Mouse (Mus musculus) forebrain, embryonic 10.5 days (tissue): ENCODE data around the gene Dtx4. TPM values are rescaled to one million over a fixed set of nuclear protein-coding genes. Genes with fewer than 3 reads are reported as not detected.

Experiments
- DNase-seq: peaks from one replicate; pipeline ENCODE4 v3.0.0-alpha.2; 2017; ENCODE audit warnings: low spot score; ENCODE audit errors: extremely low spot score
- H3K27ac ChIP-seq: fragments of 300-500 bp; sonication (generic); 2 replicates; pipeline ENCODE4 v1.5.1; 2016; ENCODE audit warnings: mild to moderate bottlenecking
- H3K27me3 ChIP-seq: fragments of 300-500 bp; sonication (generic); 2 replicates; pipeline ENCODE4 v1.6.1; 2016; ENCODE audit warnings: mild to moderate bottlenecking; ENCODE audit not compliant: poor library complexity, severe bottlenecking
- H3K36me3 ChIP-seq: fragments of 300-500 bp; sonication (generic); replicated peaks from 2 replicates; pipeline ENCODE4 v1.6.1; 2016; ENCODE audit warnings: mild to moderate bottlenecking, moderate library complexity
- H3K4me1 ChIP-seq: fragments of 300-500 bp; sonication (generic); 2 replicates; pipeline ENCODE4 v1.6.1; 2016
- H3K4me3 ChIP-seq: fragments of 300-500 bp; sonication (generic); 2 replicates; pipeline ENCODE4 v1.5.1; 2016; ENCODE audit warnings: mild to moderate bottlenecking, moderate library complexity
- H3K9me3 ChIP-seq: fragments of 300-500 bp; sonication (generic); 2 replicates; pipeline ENCODE4 v1.6.1; 2016; ENCODE audit warnings: mild to moderate bottlenecking, moderate library complexity
- WGBS: fragments of 180-500 bp; shearing (Covaris S2); methylation state at CpG from one replicate; pipeline ENCODE4 v1.1.7; 2016; 5-methylcytosine and 5-hydroxymethylcytosine counted together
- polyA plus RNA-seq: library from polyadenylated mRNA; unstranded; fragments of >200 nt; fragmentation: Nextera tagmentation; extraction: Ambion mirVana; gene quantifications from 2 replicates; pipeline ENCODE4 v1.2.1, GENCODE M21; 2016

Gene Dtx4
- polyA plus RNA-seq, 1 experiment from 2014 or later: 31.7 TPM

DNA sequence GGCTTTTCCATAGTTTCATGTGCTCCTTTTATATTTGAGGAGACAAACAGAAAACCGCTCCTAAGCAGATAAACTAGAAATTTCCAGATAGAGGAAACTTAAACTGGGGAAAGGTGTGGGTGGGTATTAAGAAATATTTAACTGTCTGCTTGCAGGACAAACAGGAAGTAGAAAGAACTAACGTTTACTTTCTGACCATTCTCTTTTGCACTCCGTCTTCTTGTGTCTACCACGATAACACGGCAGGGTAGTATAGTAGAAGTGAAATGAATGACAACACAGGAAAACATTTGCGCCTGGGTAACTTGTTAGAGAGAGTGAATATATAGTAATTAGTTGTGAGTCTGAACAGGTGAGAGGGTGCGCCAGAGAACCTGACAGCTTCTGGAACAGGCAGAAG is 1.5 kb upstream of the Dtx4 start:
- H3K27ac ChIP-seq: no peak overlapping the region

DNA sequence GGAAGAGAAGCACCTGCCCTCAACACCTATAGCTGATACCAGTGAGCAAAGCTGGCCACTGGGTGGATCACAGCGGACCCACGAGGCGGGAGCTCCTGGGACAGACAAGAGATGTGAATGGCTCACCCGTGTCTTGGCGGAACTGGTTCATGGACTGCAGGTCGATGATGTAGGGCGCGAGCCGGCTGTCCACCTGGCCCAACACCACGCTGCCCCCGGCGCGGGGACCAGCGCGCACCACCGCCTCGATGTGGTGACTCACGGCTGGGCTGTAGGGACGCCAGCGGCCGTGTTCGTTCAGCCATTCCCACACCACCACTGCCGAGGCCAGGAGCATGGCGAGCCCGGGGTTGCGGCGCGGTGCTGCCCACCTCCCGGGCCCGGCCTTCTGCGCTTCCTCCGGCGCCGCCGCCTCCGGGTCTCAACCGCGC is 358 bp downstream of the Dtx4 start:
- WGBS: under 1% methylated on average over 31 of the region's 38 CpGs
- DNase-seq: peak; percentile 49
- Histone ChIP-seq H3K4me3 (peak overlapping the region; percentile 93), H3K27me3 (no peaks in the 10 kb centered on the region), H3K27ac (peak overlapping the region; percentile 98), H3K4me1 (peaks cover 51% of the 10 kb centered on the region), H3K36me3 (peaks cover 30% of the 10 kb centered on the region), H3K9me3 (no peaks in the 10 kb centered on the region)

More for the DNA sequence above, 1.5 kb upstream of the Dtx4 start:
- Histone ChIP-seq H3K4me1 (peaks cover 34% of the 10 kb centered on the region), H3K4me3 (no peak overlapping the region), H3K36me3 (peaks cover 12% of the 10 kb centered on the region), H3K27me3 (no peaks in the 10 kb centered on the region), H3K9me3 (no peaks in the 10 kb centered on the region)
- WGBS: 93% methylated on average over 7 of the region's 7 CpGs
- no peak for DNase-seq

DNA sequence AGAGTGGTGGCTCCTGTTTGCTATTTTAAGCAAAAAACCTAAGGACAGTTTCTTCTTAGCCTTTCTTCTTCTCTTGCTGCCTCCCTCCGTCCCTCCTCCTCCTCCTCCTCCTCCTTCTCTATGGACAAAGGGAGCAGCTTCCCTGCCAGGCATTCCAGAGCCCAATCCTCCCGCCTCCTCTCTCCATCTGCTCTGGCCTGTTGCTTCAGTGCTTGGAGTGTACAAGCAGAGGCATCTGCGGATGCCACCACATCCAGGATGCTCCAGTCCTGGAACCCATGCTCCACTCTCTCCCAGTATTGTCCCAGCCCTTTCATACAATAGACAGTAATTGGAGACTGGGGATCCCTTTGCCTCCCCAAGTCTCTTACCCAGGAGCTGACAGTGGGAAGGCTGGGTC is 1.1 kb downstream of the Dtx4 start:
- Histone ChIP-seq H3K4me1 (peaks cover 58% of the 10 kb centered on the region), H3K36me3 (peaks cover 38% of the 10 kb centered on the region), H3K27me3 (no peaks in the 10 kb centered on the region), H3K27ac (peak overlapping the region; percentile 98), H3K4me3 (peak overlapping the region; percentile 93), H3K9me3 (no peaks in the 10 kb centered on the region)
- peak; percentile 69 for DNase-seq
- 5% methylated on average over 3 of the region's 3 CpGs for WGBS

GRCm38 (mm10) chr19:12499485-12499884 is 1.8 kb downstream of the Dtx4 start:
- H3K9me3 ChIP-seq: no peaks in the 10 kb centered on the region
- peaks cover 40% of the 10 kb centered on the region for H3K36me3 ChIP-seq
- no peak for DNase-seq
- H3K27me3 ChIP-seq: no peaks in the 10 kb centered on the region
- peak overlapping the region; percentile 93 for H3K4me3 ChIP-seq
- H3K4me1 ChIP-seq: peaks cover 65% of the 10 kb centered on the region
- H3K27ac ChIP-seq: peak overlapping the region; percentile 98
- WGBS: 9% methylated on average over 2 of the region's 2 CpGs

- Histone ChIP-seq H3K36me3 (peaks cover 40% of the 10 kb centered on the region), H3K27ac (peak overlapping the region; percentile 98), H3K27me3 (no peaks in the 10 kb centered on the region), H3K4me1 (peaks cover 70% of the 10 kb centered on the region), H3K9me3 (no peaks in the 10 kb centered on the region), H3K4me3 (peak overlapping the region; percentile 93)
- WGBS: 68% methylated on average over 1 of the region's 1 CpGs
- DNase-seq: no peak
Observed at GRCm38 (mm10) chr19:12498941-12499340, 2.3 kb downstream of the Dtx4 start.

DNA sequence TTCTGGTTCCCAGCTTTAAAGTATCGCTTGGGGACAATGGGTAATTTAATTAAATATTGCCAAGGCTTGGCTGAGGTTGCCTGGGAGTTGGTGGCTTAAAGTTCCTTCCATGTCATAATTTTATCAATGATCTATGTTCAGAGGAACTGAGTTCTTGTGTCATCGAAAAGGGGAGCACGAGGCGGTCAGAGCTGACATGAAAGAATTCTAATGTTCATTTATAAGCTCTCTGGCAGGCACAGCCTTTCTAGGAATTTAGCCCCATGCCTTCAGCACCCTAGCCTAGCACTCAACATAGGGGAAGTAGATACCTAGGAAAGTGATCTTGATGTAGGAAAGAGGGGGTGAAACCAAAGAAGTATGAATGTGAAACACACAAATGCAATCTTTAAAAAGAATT is 2.9 kb downstream of the Dtx4 start:
- peaks cover 40% of the 10 kb centered on the region for H3K36me3 ChIP-seq
- H3K27ac ChIP-seq: peak overlapping the region; percentile 98; the same call in 1 of the 2 replicates
- no peaks in the 10 kb centered on the region for H3K27me3 ChIP-seq
- 90% methylated on average over 4 of the region's 4 CpGs for WGBS
- H3K4me1 ChIP-seq: peaks cover 76% of the 10 kb centered on the region
- no peak for DNase-seq
- H3K9me3 ChIP-seq: no peaks in the 10 kb centered on the region
- H3K4me3 ChIP-seq: peak overlapping the region; percentile 93

DNA sequence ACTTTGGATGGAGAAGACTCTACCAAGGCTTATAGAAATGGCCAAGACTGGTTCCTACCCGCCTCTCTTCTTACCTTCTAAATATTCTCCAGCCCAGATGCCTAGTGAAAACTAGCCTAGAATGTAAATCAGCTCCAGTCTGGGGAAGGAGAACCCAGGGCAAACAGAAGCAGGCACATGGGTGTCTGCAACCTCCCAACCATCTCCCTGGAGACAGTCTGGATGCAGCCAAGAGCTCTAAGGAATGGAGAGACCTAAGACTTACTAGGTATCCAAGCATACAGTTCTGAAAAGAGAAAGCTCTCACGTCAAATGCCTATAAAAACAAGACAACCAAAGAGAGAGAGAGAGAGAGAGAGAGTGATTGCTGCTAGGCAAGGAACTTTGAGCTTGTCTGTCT is 3.3 kb downstream of the Dtx4 start:
- Histone ChIP-seq H3K9me3 (no peaks in the 10 kb centered on the region), H3K4me3 (peak overlapping the region; percentile 93), H3K27ac (peak overlapping the region; percentile 98; the same call in 1 of the 2 replicates), H3K27me3 (no peaks in the 10 kb centered on the region), H3K4me1 (peaks cover 80% of the 10 kb centered on the region), H3K36me3 (peaks cover 42% of the 10 kb centered on the region)
- DNase-seq: no peak
- WGBS: 78% methylated on average over 2 of the region's 2 CpGs

- DNase-seq: no peak
- no peaks in the 10 kb centered on the region; the same call in 1 of the 2 replicates for H3K9me3 ChIP-seq
- H3K27me3 ChIP-seq: no peaks in the 10 kb centered on the region
- peaks cover 97% of the 10 kb centered on the region for H3K4me1 ChIP-seq
- WGBS: 92% methylated on average over 2 of the region's 2 CpGs
- no peak overlapping the region for H3K4me3 ChIP-seq
- H3K36me3 ChIP-seq: peaks cover 59% of the 10 kb centered on the region
- peak overlapping the region; percentile 40; the same call in 1 of the 2 replicates for H3K27ac ChIP-seq
Observed at GRCm38 (mm10) chr19:12496241-12496640, 5.0 kb downstream of the Dtx4 start.

DNA sequence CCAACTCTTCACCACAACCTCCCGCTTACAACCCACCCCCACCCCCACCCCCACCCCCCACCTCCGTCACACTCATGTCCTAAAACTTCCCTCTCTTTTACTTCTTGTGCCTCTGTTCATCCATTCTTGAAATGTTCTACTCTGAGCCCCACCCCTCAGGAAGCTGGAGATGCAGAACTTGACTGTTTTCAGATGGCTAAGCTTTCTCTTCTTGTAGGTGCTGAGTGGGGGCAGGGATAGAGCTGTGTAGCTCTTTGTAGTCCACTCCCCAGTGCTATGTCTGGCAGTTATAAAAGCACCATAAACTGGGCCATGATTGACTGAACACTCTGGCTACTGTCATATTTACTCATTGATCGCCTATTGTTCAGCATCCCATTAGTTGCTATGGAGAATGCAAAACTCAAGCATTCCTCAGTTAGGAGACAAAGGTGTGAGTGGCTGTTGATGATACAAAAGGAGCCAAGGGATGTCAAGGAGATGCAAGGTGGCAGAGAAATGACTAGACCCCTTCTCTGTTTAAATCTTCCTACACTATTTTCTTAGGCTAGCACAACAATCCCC is 6.2 kb downstream of the Dtx4 start:
- peaks cover 71% of the 10 kb centered on the region for H3K36me3 ChIP-seq
- H3K27me3 ChIP-seq: no peaks in the 10 kb centered on the region
- H3K4me1 ChIP-seq: peaks cover 98% of the 10 kb centered on the region
- DNase-seq: no peak
- H3K4me3 ChIP-seq: peak overlapping the region; percentile 29; the same call in 1 of the 2 replicates
- H3K27ac ChIP-seq: peak overlapping the region; percentile 75
- no peaks in the 10 kb centered on the region; the same call in 1 of the 2 replicates for H3K9me3 ChIP-seq
- WGBS: 59% methylated on average over 3 of the region's 3 CpGs

DNA sequence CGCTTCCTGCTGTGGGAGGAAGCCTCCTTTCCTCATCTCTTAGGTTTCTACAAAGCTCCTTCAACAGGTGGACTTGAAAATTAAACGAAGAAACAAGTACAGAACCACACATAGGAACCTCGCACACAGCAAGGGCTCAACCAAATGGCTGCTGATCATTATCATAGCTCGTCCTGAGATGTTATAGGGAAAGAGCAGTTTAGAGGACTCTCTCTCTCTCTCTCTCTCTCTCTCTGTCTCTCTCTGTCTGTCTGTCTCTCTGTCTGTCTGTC is 7.1 kb downstream of the Dtx4 start:
- H3K36me3 ChIP-seq: peaks cover 74% of the 10 kb centered on the region
- H3K4me1 ChIP-seq: peaks cover 98% of the 10 kb centered on the region
- 24% methylated on average over 4 of the region's 4 CpGs for WGBS
- H3K27ac ChIP-seq: peak overlapping the region; percentile 75
- no peaks in the 10 kb centered on the region for H3K27me3 ChIP-seq
- peak overlapping the region; percentile 29 for H3K4me3 ChIP-seq
- no peak for DNase-seq
- no peaks in the 10 kb centered on the region; the same call in 1 of the 2 replicates for H3K9me3 ChIP-seq

DNA sequence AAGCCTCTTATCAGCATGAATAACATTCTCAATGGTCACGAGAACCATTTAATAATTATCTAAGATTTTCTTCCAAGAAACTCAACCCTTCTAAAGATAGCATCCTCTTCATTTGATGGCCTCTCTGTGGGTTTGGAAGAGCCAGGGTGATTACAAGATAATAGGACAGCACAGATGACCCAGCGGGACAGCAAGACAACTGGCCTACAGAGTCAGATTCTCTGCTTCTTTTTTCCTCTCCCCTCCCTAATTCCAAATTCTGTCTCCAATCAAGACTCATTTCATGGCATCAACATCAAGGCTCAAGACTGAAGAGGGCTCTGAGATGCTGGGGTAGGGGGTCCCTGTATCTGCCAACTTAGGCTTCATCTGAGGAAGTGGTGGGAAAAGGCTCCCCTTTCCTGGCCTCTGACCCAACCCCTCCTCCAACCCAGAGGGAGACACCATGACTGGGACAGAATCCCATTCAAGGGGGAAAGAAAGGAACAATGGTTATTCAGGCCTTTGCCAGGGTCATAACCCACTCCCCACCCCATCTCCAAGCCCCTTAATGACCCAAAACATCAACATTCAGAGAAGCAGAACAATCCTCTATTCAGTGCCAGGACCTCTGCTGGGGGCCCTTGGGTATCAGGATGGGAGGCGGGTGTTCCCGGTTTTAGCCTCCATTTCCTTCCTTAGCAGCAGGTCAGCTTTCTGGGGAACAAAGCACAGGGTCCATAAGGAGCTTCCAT is 7.6 kb downstream of the Dtx4 start:
- peak; percentile 40 for DNase-seq
- Histone ChIP-seq H3K9me3 (no peaks in the 10 kb centered on the region; the same call in 1 of the 2 replicates), H3K4me1 (peaks cover 98% of the 10 kb centered on the region), H3K4me3 (peak overlapping the region; percentile 29), H3K36me3 (peaks cover 71% of the 10 kb centered on the region), H3K27me3 (no peaks in the 10 kb centered on the region), H3K27ac (peak overlapping the region; percentile 75)
- WGBS: 32% methylated on average over 4 of the region's 4 CpGs

- Histone ChIP-seq H3K9me3 (no peaks in the 10 kb centered on the region; the same call in 1 of the 2 replicates), H3K27ac (peak overlapping the region; percentile 91; the same call in 1 of the 2 replicates), H3K4me1 (peaks cover 100% of the 10 kb centered on the region), H3K4me3 (no peak overlapping the region), H3K27me3 (no peaks in the 10 kb centered on the region), H3K36me3 (peaks cover 66% of the 10 kb centered on the region)
- WGBS: 94% methylated on average over 7 of the region's 7 CpGs
- no peak for DNase-seq
Observed at GRCm38 (mm10) chr19:12491636-12492035, 9.6 kb downstream of the Dtx4 start.
